Comparison of ENCODE assay signal across 20 mouse cellular contexts in the genomic region with DNA sequence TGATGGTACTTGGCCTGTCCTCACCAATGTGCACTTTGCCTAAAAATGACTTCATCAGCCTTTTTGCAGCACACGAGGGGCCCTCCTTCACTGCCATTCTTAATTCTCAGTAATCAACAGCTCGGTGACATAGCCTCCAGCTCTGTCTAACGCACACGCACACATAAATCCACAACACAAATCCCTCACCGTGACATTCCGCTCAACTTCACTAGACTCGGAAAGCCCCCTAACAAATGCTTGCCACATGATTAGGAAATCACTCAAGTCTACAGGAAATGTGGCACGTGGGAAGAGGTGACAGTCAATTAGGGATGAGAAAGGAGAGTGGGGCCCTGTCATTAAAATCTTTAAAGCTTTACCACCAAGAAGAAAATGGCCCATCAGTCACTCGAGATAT.
"Had no signal": no experiment of that assay in that cellular context is flagged by ENCODE, and none has a peak within 500 bp of the region (broad histone marks: within the 10 kb centered on the region; RNA-seq: fewer than 3 reads in every experiment).

No protein-coding gene starts in this region.

- H3K36me3 ChIP-seq: intestine, embryonic 15.5 days; midbrain, embryonic 12.5 days; neural tube, embryonic 13.5 days had no signal

- H3K27ac ChIP-seq: intestine, embryonic 15.5 days; kidney, embryonic 15.5 days; limb, embryonic 12.5 days; limb, embryonic 15.5 days; liver, embryonic 12.5 days; liver, embryonic 15.5 days; lung, embryonic 15.5 days; midbrain, embryonic 12.5 days; neural tube, embryonic 13.5 days; stomach, postnatal 0 days had no signal

- ATAC-seq: intestine, embryonic 15.5 days; liver, embryonic 12.5 days had no signal

- H3K4me1 ChIP-seq: intestine, embryonic 15.5 days; liver, embryonic 15.5 days; lung, embryonic 15.5 days had no signal

- H3K4me3 ChIP-seq: intestine, embryonic 15.5 days; kidney, embryonic 15.5 days; limb, embryonic 12.5 days; limb, embryonic 15.5 days; liver, embryonic 12.5 days; liver, embryonic 15.5 days; lung, embryonic 15.5 days; megakaryocyte, embryonic 14.5 days; midbrain, embryonic 12.5 days; neural tube, embryonic 13.5 days had no signal

- H3K9me3 ChIP-seq: intestine, embryonic 15.5 days; kidney, embryonic 15.5 days; limb, embryonic 12.5 days; limb, embryonic 15.5 days; liver, embryonic 12.5 days; liver, embryonic 15.5 days; lung, embryonic 15.5 days; megakaryocyte, embryonic 14.5 days; midbrain, embryonic 12.5 days; neural tube, embryonic 13.5 days had no signal

- H3K4me2 ChIP-seq: intestine, embryonic 15.5 days; kidney, embryonic 15.5 days; limb, embryonic 12.5 days; limb, embryonic 15.5 days; liver, embryonic 12.5 days; liver, embryonic 15.5 days; lung, embryonic 15.5 days; midbrain, embryonic 12.5 days; neural tube, embryonic 13.5 days had no signal

- H3K27me3 ChIP-seq: intestine, embryonic 15.5 days; limb, embryonic 12.5 days; limb, embryonic 15.5 days; liver, embryonic 12.5 days; liver, embryonic 15.5 days; lung, embryonic 15.5 days; megakaryocyte, embryonic 14.5 days; midbrain, embryonic 12.5 days; neural tube, embryonic 13.5 days had no signal

- H3K9ac ChIP-seq: intestine, embryonic 15.5 days; kidney, embryonic 15.5 days; limb, embryonic 12.5 days; limb, embryonic 15.5 days; liver, embryonic 12.5 days; liver, embryonic 15.5 days; lung, embryonic 15.5 days; midbrain, embryonic 12.5 days; neural tube, embryonic 13.5 days had no signal

- DNase-seq: kidney, adult 11 months; kidney, adult 8-10 months; kidney, postnatal 10 days; kidney, postnatal 36 days; left cerebral cortex, postnatal 4 days; lung, adult 18-20 months; lung, postnatal 10 days; lung, postnatal 36 days; thymus, postnatal 25 days had no signal
